Mouse (Mus musculus): ENCODE results near the gene Ccl27a. TPM values are rescaled to one million over a fixed set of nuclear protein-coding genes. Genes with fewer than 3 reads are reported as not detected.
"Not testable (repeated sequence)": the region's sequence is repeated elsewhere in the genome, so short reads cannot be mapped to it uniquely, and the experiment has no call there.

Gene Ccl27a
- 45.8 and 47.5 TPM in 2 replicates for polyA plus RNA-seq (2016; fragmentation: Nextera tagmentation; extraction: Ambion mirVana)

DNA sequence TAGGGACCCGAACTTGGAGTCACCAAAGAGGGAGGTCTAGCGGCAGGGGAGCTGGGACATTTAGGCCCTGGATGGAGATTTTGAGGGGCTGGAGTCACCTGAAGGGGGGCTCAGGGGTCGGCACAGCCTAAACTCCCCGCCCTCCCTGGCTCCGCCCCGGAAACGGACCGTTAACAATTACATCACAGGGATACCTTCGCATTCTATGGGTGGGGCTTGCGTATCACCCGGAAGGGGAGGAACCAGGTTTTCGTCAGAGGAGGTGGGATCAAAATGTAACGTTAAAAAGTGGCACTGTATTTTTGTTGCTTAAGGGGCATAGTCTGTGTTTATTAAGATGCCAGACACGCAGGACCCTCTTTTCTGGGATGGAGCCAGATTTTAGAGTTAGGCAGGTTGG lies at the start of gene Ccl27a:
TSS of gene Ccl27a (minus strand) at position 246 of the 400 bp plus-strand sequence.
- H3K36me3 ChIP-seq; H3K27me3 ChIP-seq (replicated peaks); ATAC-seq (ENCODE audit: insufficient number of reproducible peaks, low FRiP score); H3K9me3 ChIP-seq (replicated peaks); H3K4me1 ChIP-seq (replicated peaks): not testable (repeated sequence)
- Histone ChIP-seq H3K9ac (0 out of 2 replicates have a peak within 1 kb of the TSS, but pooled peaks have one; percentile 45), H3K27ac (ENCODE audit: poor library complexity, severe bottlenecking) (peak within 1 kb of the TSS; percentile 68), H3K4me3 (peak within 1 kb of the TSS; percentile 49), H3K4me2 (peak within 1 kb of the TSS; percentile 61)
- WGBS, result under 1% methylated on average over 12 of the region's 14 CpGs

DNA sequence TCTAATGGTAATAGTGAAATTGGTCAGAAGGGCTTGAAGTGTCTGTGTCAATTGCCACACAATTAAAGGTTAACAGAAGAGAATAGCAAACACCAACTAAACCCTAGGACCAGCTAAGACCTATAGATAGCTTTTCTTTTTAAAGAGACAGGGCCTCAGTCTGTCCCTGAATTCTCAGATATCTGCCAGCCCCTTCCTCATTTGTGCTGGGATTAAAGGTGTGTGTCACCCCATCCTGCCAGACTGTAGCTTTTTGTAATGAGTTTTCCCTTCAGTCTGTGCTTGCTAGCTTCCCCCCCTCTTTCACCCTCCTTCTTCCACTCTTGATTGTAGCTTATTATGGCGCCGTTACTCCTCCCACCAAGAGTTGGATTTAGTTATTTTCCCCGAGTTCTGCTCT lies 9.2 kb upstream of the Ccl27a start:
- 53% methylated on average over 3 of the region's 3 CpGs for WGBS
- not testable (repeated sequence) for H3K9me3 ChIP-seq (replicated peaks); ATAC-seq (ENCODE audit: insufficient number of reproducible peaks, low FRiP score); H3K27me3 ChIP-seq (replicated peaks); H3K36me3 ChIP-seq; H3K4me3 ChIP-seq; H3K9ac ChIP-seq; H3K4me1 ChIP-seq (replicated peaks); H3K4me2 ChIP-seq; H3K27ac ChIP-seq (ENCODE audit: poor library complexity, severe bottlenecking)

DNA sequence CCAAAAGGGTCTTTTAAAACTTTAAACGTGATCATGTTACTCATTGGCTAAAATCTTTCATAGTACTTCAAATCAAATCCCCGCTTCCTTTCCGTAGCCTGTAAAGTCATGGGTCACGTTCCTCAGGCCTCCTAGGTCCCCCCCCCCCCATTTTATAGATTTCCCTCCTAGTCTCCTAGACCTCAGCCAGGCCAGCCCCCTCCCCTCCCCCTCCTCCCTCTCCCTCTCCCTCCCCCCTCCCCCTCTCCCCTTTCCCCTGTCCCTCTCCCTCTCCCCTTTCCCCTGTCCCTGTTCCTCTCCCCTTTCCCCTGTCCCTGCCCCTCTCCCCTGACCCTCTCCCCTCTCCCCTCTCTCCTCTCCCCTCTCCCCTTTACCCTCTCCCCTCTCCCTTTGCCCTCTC lies 8.7 kb upstream of the Ccl27a start:
- 36% methylated on average over 4 of the region's 4 CpGs for WGBS
- H3K9ac ChIP-seq, result not testable (repeated sequence)

GRCm38 (mm10) chr4:41781748-41782485 lies 7.9 kb upstream of the Ccl27a start:
- not testable (repeated sequence) for H3K27ac ChIP-seq (ENCODE audit: poor library complexity, severe bottlenecking); ATAC-seq (ENCODE audit: insufficient number of reproducible peaks, low FRiP score); H3K27me3 ChIP-seq (replicated peaks); H3K9me3 ChIP-seq (replicated peaks); H3K36me3 ChIP-seq; H3K4me1 ChIP-seq (replicated peaks)
- Histone ChIP-seq H3K4me3 (peak overlapping the region; percentile 6; the same call in 1 of the 2 replicates), H3K9ac (peak overlapping the region; percentile 65), H3K4me2 (peak overlapping the region; percentile 62)
- 17% methylated on average over 17 of the region's 21 CpGs for WGBS

More for the DNA sequence above, 8.7 kb upstream of the Ccl27a start:
- not testable (repeated sequence) for H3K36me3 ChIP-seq; H3K27me3 ChIP-seq (replicated peaks); H3K9me3 ChIP-seq (replicated peaks); ATAC-seq (ENCODE audit: insufficient number of reproducible peaks, low FRiP score); H3K4me2 ChIP-seq; H3K27ac ChIP-seq (ENCODE audit: poor library complexity, severe bottlenecking); H3K4me1 ChIP-seq (replicated peaks); H3K4me3 ChIP-seq

DNA sequence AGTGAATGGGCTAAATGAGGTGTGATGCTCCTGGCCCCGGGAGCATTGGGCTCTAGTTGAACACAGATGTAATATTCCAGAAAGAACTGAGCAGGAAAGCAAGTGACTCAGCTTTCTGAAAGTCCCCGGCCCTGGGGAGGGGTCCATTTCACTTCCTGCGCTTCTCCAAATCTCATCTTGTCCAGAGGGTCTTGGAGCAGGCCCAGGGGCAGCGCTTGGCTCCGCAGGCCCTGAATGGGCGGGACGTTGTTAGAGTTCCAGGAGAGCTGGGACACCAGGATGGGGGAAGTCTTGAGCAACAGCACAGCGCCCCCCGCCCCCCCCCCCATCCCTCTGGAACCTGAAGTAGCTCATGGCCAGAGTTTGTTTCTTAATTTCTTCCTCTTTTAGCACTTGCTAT lies 7.2 kb upstream of the Ccl27a start:
- ATAC-seq (ENCODE audit: insufficient number of reproducible peaks, low FRiP score); H3K4me3 ChIP-seq; H3K27me3 ChIP-seq (replicated peaks); H3K27ac ChIP-seq (ENCODE audit: poor library complexity, severe bottlenecking); H3K9me3 ChIP-seq (replicated peaks); H3K4me1 ChIP-seq (replicated peaks); H3K36me3 ChIP-seq; H3K9ac ChIP-seq: not testable (repeated sequence)
- WGBS, result 20% methylated on average over 9 of the region's 9 CpGs
- H3K4me2 ChIP-seq, result peak overlapping the region; percentile 62

DNA sequence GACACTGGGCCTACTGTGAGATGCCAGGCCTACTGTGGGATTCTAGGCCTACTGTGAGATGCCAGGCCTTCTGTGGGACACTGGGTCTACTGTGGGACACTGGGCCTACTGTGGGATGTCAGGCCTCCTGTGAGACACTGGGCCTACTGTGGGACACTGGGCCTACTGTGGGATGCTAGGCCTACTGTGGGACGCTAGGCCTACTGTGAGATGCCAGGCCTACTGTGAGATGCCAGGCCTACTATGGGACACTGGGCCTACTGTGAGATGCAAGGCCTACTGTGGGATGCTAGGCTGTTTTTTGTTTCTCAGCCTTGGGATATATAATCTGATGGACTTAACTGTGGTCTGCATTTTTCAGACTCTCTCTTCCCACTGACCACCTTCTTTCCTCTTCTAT lies 1.8 kb upstream of the Ccl27a start:
- not testable (repeated sequence) for H3K27ac ChIP-seq (ENCODE audit: poor library complexity, severe bottlenecking); H3K4me1 ChIP-seq (replicated peaks); H3K4me3 ChIP-seq; H3K4me2 ChIP-seq; ATAC-seq (ENCODE audit: insufficient number of reproducible peaks, low FRiP score); H3K36me3 ChIP-seq; H3K9ac ChIP-seq; H3K27me3 ChIP-seq (replicated peaks); H3K9me3 ChIP-seq (replicated peaks)
- 65% methylated on average over 1 of the region's 1 CpGs for WGBS

DNA sequence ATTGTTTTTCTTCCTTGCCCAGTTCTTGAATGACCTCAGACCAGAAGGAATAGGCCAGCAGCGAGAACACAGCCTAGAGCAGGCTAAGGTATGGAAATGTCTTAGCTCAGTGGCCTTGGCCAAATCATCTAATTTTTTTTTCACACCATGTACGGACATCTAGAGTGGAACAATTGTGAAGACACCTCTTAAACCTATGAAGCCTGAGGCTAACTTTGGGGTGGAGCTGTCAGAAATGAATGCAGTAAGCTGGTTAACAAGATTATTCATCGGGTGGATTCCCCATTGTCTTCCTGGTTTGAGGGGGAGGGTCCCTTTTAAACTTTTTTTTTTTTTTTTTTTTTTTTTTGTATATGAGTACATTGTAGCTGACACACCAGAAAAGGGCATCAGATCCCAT lies 459 bp upstream of the Ccl27a start:
- Histone ChIP-seq H3K27ac (ENCODE audit: poor library complexity, severe bottlenecking) (peak overlapping the region; percentile 68), H3K4me2 (peak overlapping the region; percentile 58)
- 63% methylated on average over 3 of the region's 3 CpGs for WGBS

GRCm38 (mm10) chr4:41773502-41773901 lies 545 bp downstream of the Ccl27a start:
- not testable (repeated sequence) for H3K9me3 ChIP-seq (replicated peaks); H3K4me1 ChIP-seq (replicated peaks); H3K36me3 ChIP-seq; ATAC-seq (ENCODE audit: insufficient number of reproducible peaks, low FRiP score); H3K27ac ChIP-seq (ENCODE audit: poor library complexity, severe bottlenecking); H3K9ac ChIP-seq; H3K27me3 ChIP-seq (replicated peaks)
- peak overlapping the region; percentile 59 for H3K4me2 ChIP-seq
- H3K4me3 ChIP-seq, result peak overlapping the region; percentile 49
- WGBS, result under 1% methylated on average over 24 of the region's 25 CpGs

More for the DNA sequence above, 459 bp upstream of the Ccl27a start:
- not testable (repeated sequence) for H3K27me3 ChIP-seq (replicated peaks); H3K9ac ChIP-seq; H3K4me1 ChIP-seq (replicated peaks); H3K36me3 ChIP-seq; H3K9me3 ChIP-seq (replicated peaks); ATAC-seq (ENCODE audit: insufficient number of reproducible peaks, low FRiP score)
- peak overlapping the region; percentile 37 for H3K4me3 ChIP-seq

- ATAC-seq (ENCODE audit: insufficient number of reproducible peaks, low FRiP score); H3K4me1 ChIP-seq (replicated peaks); H3K27ac ChIP-seq (ENCODE audit: poor library complexity, severe bottlenecking); H3K27me3 ChIP-seq (replicated peaks); H3K9me3 ChIP-seq (replicated peaks): not testable (repeated sequence)
- Histone ChIP-seq H3K9ac (0 out of 2 replicates have a peak overlapping the region, but pooled peaks have one; percentile 45), H3K4me2 (peak overlapping the region; percentile 61), H3K4me3 (peak overlapping the region; percentile 38), H3K36me3 (peaks cover 12% of the 10 kb centered on the region; the same call in 1 of the 2 replicates)
- 4% methylated on average over 8 of the region's 16 CpGs for WGBS
These were observed 1.1 kb downstream of the Ccl27a start for GRCm38 (mm10) chr4:41772946-41773345.

GRCm38 (mm10) chr4:41767301-41767700 lies 6.7 kb downstream of the Ccl27a start:
- ATAC-seq (ENCODE audit: insufficient number of reproducible peaks, low FRiP score); H3K4me2 ChIP-seq; H3K4me3 ChIP-seq; H3K27ac ChIP-seq (ENCODE audit: poor library complexity, severe bottlenecking); H3K9ac ChIP-seq; H3K9me3 ChIP-seq (replicated peaks); H3K27me3 ChIP-seq (replicated peaks); H3K4me1 ChIP-seq (replicated peaks): not testable (repeated sequence)
- WGBS, result 76% methylated on average over 10 of the region's 10 CpGs
- H3K36me3 ChIP-seq, result peaks cover 35% of the 10 kb centered on the region

DNA sequence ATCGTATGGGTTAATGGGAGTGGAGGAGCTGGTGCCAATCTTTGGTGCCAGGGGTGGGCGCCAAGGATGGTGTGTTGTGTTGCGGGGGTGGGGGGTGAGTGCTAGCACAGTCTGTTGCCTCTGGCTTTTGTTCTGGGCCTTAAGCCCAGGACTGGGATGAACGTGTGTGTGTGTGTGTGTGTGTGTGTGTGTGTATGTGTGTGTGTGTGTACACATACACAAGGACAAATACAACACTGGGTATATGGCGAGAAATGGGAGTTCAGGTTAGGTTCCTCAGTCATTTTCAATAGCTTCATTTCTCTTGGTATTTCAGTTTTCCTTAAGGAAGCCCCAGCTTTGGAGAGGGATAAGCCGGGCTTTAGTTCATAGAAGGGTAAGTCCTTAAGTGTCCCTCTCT lies 10.9 kb downstream of the Ccl27a start:
- H3K4me3 ChIP-seq; ATAC-seq (ENCODE audit: insufficient number of reproducible peaks, low FRiP score); H3K9me3 ChIP-seq (replicated peaks); H3K27me3 ChIP-seq (replicated peaks): not testable (repeated sequence)
- 0 out of 2 replicates have a peak overlapping the region, but pooled peaks have one; percentile 67 for H3K9ac ChIP-seq
- WGBS, result 69% methylated on average over 5 of the region's 6 CpGs
- peak overlapping the region; percentile 97; the same call in 1 of the 2 replicates for H3K27ac ChIP-seq (ENCODE audit: poor library complexity, severe bottlenecking)
- H3K36me3 ChIP-seq, result peaks cover 35% of the 10 kb centered on the region
- peak overlapping the region; percentile 81 for H3K4me2 ChIP-seq
- peaks cover 38% of the 10 kb centered on the region for H3K4me1 ChIP-seq (replicated peaks)
